Comparison of ENCODE assay signal across 19 mouse cellular contexts in the genomic region with DNA sequence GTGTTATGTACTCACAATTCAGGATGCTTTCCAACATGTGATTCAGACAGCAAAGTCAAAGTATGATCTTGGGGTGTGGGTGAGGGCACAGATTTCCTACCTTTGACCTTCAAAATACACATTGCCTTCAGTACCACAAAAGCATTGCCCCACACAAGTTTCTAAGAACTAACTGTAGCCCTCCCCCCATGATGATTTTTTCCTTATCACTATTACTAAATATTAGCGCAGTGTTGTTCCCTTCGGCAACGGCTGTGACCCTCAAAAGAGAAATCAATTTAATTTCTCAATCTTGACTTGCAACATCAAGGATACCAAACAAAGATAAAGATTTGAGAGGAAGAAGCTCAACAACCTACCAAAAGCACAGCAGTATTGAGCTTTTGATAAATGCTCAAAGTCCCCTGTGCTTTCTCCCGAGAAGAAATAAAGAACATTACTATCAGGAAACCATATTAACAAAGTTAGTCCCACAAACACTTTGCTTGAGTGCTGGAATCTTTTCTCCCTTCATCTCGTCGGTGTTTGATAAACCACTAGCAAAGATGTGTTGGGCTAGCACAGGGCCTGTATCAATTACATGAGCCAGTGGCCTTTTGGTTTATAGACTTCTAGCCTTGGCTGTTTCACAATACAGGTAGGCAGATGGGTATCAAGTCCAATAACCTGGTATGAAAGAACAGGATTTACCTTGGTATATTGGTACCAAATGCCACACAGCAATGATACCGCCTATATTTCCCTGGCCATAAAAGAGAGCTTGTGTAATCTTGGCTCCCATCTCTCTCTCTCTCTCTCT. TPM values are rescaled to one million over a fixed set of nuclear protein-coding genes. Genes with fewer than 3 reads are reported as not detected.
"Had no signal": no experiment of that assay in that cellular context is flagged by ENCODE, and none has a peak within 500 bp of the region (broad histone marks: within the 10 kb centered on the region; RNA-seq: fewer than 3 reads in every experiment).

No protein-coding gene starts in this region.

- H3K4me2 ChIP-seq: lung, embryonic 15.5 days; midbrain, embryonic 11.5 days; midbrain, embryonic 13.5 days; midbrain, embryonic 15.5 days; neural tube, embryonic 12.5 days; stomach, embryonic 15.5 days had no signal

- H3K36me3 ChIP-seq: lung, embryonic 15.5 days; midbrain, embryonic 13.5 days; midbrain, embryonic 15.5 days; neural tube, embryonic 12.5 days; stomach, embryonic 15.5 days had no signal

- ATAC-seq: lung, postnatal 0 days; midbrain, embryonic 13.5 days; midbrain, embryonic 15.5 days had no signal

- H3K4me1 ChIP-seq: lung, embryonic 15.5 days; megakaryocyte, embryonic 14.5 days; midbrain, embryonic 13.5 days; midbrain, embryonic 15.5 days; neural tube, embryonic 12.5 days; stomach, embryonic 15.5 days had no signal

- H3K9me3 ChIP-seq: lung, embryonic 15.5 days; megakaryocyte, embryonic 14.5 days; midbrain, embryonic 13.5 days; midbrain, embryonic 15.5 days; neural tube, embryonic 12.5 days; stomach, embryonic 15.5 days had no signal

- H3K27ac ChIP-seq: liver, embryonic 14.5 days; lung, embryonic 15.5 days; macrophage; midbrain, embryonic 13.5 days; midbrain, embryonic 15.5 days; neural tube, embryonic 12.5 days; stomach, embryonic 15.5 days; stomach, postnatal 0 days had no signal

- H3K9ac ChIP-seq: liver, embryonic 14.5 days; lung, embryonic 15.5 days; midbrain, embryonic 13.5 days; midbrain, embryonic 15.5 days; neural tube, embryonic 12.5 days; stomach, embryonic 15.5 days had no signal

- H3K27me3 ChIP-seq: lung, embryonic 15.5 days; megakaryocyte, embryonic 14.5 days; midbrain, embryonic 13.5 days; midbrain, embryonic 15.5 days; neural tube, embryonic 12.5 days; stomach, embryonic 15.5 days had no signal

- DNase-seq: lung, adult 2 months; lung, postnatal 14 days; lung, postnatal 36 days; right cerebral cortex, postnatal 14 days; thymus, adult 2 months; thymus, postnatal 25 days; thymus, postnatal 4 days had no signal

- H3K4me3 ChIP-seq: lung, embryonic 15.5 days; megakaryocyte, embryonic 14.5 days; midbrain, embryonic 13.5 days; midbrain, embryonic 15.5 days; neural tube, embryonic 12.5 days; stomach, embryonic 15.5 days had no signal

RNA-seq across cellular contexts. Expression of a gene that starts 25.7 kb away (rescaled TPM):
- total RNA-seq: monocyte, adult 5-6 weeks had no signal
- polyA plus RNA-seq: macrophage had no signal
